Mouse (Mus musculus) activated CD4-positive, CD25-positive, alpha-beta regulatory T cell, adult 4 months (primary cell): ENCODE data around the gene Eif3k. TPM values are rescaled to one million over a fixed set of nuclear protein-coding genes. Genes with fewer than 3 reads are reported as not detected.
"Not testable (repeated sequence)": the region's sequence is repeated elsewhere in the genome, so short reads cannot be mapped to it uniquely, and the experiment has no call there.

Experiments
- ATAC-seq: one replicate; pipeline ENCODE4 v1.8.0; 2017
- polyA plus RNA-seq, 2 experiments: library from polyadenylated mRNA; unstranded; fragments of 100-300 nt; shearing (Covaris generic); gene quantifications; one replicate each; pipeline ENCODE4 v1.2.1; 2017

Eif3k gene
- polyA plus RNA-seq, 2 experiments from 2014 or later: 603 to 630 TPM

- no peak for ATAC-seq
These were observed 2.8 kb upstream of the Eif3k start for GRCm38 (mm10) chr7:28984452-28984851.

- ATAC-seq: no peak
These were observed 2.2 kb upstream of the Eif3k start for GRCm38 (mm10) chr7:28983849-28984248.

GRCm38 (mm10) chr7:28983141-28983564 lies 1.5 kb upstream of the Eif3k start:
- no peak for ATAC-seq

GRCm38 (mm10) chr7:28982274-28983013 lies 780 bp upstream of the Eif3k start:
- peak; percentile 83 for ATAC-seq

GRCm38 (mm10) chr7:28977556-28977955 lies 4.1 kb downstream of the Eif3k start:
- ATAC-seq: no peak

- ATAC-seq: no peak
These were observed 8.6 kb downstream of the Eif3k start for GRCm38 (mm10) chr7:28973025-28973424.

GRCm38 (mm10) chr7:28972542-28972985 lies 9.1 kb downstream of the Eif3k start:
- ATAC-seq: no peak

- no peak for ATAC-seq
These were observed 9.8 kb downstream of the Eif3k start for GRCm38 (mm10) chr7:28971770-28972269.

GRCm38 (mm10) chr7:28971029-28971428 lies 10.6 kb downstream of the Eif3k start:
- no peak for ATAC-seq

- no peak for ATAC-seq
These were observed 11.8 kb downstream of the Eif3k start for GRCm38 (mm10) chr7:28969672-28970394.

GRCm38 (mm10) chr7:28969271-28969670 lies 12.4 kb downstream of the Eif3k start:
- no peak for ATAC-seq

- ATAC-seq: not testable (repeated sequence)
These were observed 13.5 kb downstream of the Eif3k start for GRCm38 (mm10) chr7:28968120-28968519.

GRCm38 (mm10) chr7:28966751-28967505 lies 14.7 kb downstream of the Eif3k start:
- no peak for ATAC-seq

- ATAC-seq: no peak
These were observed 15.5 kb downstream of the Eif3k start for GRCm38 (mm10) chr7:28966181-28966580.

- ATAC-seq: no peak
These were observed 16.3 kb downstream of the Eif3k start for GRCm38 (mm10) chr7:28965346-28965840.

- no peak for ATAC-seq
These were observed 18.2 kb downstream of the Eif3k start for GRCm38 (mm10) chr7:28963399-28963923.

- peak; percentile 92 for ATAC-seq
These were observed 19.6 kb downstream of the Eif3k start, which contains the start of gene Actn4 for GRCm38 (mm10) chr7:28961927-28962670. Actn4 (minus strand) TSS chr7:28962340.

GRCm38 (mm10) chr7:28961584-28961926 lies 20.1 kb downstream of the Eif3k start:
- ATAC-seq: no peak

GRCm38 (mm10) chr7:28960354-28961046 lies 21.2 kb downstream of the Eif3k start:
- ATAC-seq: no peak

- ATAC-seq: no peak
These were observed 22.1 kb downstream of the Eif3k start for GRCm38 (mm10) chr7:28959505-28960045.

GRCm38 (mm10) chr7:28958770-28959169 lies 22.9 kb downstream of the Eif3k start:
- no peak for ATAC-seq
